Mouse (Mus musculus) liver, postnatal 0 days (tissue): ENCODE measurements around the gene Znrf4.

Source experiments
- CTCF ChIP-seq: sonication (generic); IDR thresholded peaks from 2 replicates; pipeline ENCODE4 v1.5.1; 2016; ENCODE audit warnings: antibody characterized with exemption, low read depth
- EP300 ChIP-seq: IDR thresholded peaks from 2 replicates; pipeline ENCODE4 v1.6.1; 2016; ENCODE audit warnings: antibody characterized with exemption, low read depth, mild to moderate bottlenecking

- no peak for TF ChIP-seq EP300
- no peak for TF ChIP-seq CTCF
Measured at GRCm38 (mm10) chr17:56547116-56547845, 35.0 kb upstream of the Znrf4 start.
